Mouse (Mus musculus) right cerebral cortex, postnatal 14 days (tissue): ENCODE results near the gene 1700028P14Rik.

Experiments
- DNase-seq: peaks from one replicate; pipeline ENCODE4 v3.0.0; 2022

Gene 1700028P14Rik

DNA sequence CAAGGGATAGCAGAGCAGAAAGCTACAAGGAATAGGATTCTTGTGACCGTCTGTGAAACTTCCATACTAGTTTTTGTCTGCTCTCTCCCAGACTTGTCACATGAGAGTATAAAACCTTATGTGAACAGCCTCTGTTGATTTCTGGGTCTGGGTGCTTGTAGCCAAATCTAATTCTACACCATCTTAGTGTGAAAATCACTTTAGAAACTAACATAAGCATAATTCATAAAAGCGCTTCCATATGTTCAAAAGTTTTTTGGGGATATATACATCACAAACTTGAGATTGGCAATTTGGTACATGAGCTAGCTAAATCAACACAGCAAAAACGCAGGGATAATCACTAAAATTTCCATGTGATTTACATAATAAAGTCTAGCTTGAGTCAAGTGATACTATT is 57.7 kb downstream of the 1700028P14Rik start:
- no peak for DNase-seq

DNA sequence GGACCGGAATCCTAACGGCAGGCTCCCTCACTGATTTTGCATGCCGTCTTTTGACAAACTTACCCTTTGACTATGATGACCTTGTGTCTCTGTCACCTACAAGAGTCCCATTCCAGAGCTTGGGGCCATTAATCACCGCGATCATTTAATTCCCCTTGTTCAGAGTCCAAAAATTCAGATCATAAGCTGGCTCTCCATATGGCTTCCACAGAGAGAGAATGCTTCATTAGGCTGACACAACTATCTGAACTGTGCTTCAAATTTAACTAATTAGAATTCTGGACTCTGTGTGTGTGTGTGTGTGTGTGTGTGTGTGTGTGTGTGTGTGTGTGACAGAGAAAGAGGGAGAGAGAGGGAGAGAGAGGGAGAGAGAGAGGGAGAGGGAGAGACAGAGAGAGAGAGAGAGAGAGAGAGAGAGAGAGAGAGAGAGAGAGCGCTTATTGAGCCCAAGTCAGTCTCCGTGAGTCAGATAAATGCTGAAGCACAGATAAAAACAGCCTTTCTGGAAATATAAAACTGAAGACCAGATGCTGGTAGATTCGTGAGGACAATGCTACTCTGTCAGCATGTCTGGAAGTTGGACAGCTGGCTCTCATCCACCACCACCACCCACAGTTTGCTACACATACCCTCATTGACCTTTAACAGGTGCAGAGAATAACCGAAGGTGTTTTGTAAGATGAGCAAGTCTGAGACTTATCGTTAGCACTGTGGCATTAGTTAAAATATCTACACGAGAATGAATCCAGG is 73.8 kb downstream of the 1700028P14Rik start:
- peak; percentile 33 for DNase-seq

DNA sequence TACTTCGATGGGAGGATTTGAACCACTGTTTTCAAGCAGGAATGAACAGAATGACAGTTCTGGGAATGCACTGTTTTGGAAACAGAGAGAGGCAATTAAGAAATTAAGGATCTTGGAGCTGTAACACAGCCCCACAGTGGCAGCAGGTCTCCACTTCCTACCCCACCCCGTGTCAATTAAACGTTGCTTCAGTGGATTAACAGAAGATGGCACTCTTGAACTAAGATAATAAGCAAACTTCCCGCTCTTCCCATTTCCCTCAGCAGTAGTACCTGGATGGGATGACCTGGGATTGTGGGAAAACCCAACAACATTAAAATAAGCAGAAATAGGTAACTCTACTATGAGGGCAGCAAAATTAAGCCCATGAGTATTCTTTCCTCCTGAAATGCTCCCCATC is 75.9 kb downstream of the 1700028P14Rik start:
- no peak for DNase-seq

DNA sequence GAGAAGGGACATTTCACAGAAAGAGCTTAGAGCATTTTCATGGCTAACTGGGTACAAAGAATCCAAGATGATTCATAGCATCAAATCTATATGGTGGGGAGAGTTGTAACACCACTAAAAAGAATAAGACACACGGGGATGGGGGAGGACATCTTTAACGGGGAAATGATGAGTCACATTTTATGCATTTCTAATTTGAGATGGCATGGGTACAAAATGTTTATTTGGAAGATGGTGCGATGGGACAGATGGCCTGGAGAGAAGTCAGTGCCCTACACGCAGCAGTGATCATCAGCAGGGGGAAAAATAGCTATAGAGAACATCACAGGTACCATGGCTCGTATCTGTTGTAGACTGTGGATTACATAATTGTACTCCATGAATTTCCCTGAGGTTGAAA is 88.9 kb downstream of the 1700028P14Rik start:
- no peak for DNase-seq

DNA sequence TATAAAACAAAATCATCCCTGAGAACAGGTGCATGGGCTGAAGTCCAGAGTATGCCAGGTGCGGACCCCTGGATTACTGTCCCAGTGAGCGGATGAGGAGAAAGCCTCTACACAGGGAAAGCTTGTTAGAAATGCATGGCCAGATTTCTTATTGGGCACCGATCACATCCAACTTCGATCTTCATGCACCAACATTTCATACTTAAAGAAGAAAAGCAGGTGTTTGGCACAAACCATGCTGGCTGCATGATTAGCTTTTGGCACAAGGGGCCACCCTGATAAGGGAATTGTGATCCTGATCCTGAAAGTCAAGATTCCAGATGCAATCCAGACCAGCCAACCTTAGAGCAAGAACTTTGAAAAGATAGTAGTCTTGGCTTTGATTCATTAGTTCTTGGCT is 90.0 kb downstream of the 1700028P14Rik start:
- DNase-seq = no peak

DNA sequence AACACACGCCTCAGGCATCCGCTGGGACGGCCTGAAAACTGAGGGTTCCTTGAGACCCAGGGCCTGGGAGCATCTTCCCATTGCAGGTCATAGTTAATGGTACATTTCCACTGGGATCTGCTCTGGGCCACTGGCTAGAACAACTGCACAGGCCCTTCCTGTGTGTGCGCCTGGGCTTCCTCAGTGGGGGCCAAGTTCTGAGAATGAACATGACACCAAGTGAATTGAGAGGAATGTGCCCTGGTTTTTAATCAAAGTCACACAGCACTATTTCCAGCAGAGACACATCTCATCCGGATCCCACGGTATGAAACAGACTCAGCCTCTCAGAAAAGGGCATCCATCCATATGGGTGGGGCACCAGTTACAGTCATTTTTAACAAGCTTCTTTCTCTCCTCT is 90.6 kb downstream of the 1700028P14Rik start:
- no peak for DNase-seq

DNA sequence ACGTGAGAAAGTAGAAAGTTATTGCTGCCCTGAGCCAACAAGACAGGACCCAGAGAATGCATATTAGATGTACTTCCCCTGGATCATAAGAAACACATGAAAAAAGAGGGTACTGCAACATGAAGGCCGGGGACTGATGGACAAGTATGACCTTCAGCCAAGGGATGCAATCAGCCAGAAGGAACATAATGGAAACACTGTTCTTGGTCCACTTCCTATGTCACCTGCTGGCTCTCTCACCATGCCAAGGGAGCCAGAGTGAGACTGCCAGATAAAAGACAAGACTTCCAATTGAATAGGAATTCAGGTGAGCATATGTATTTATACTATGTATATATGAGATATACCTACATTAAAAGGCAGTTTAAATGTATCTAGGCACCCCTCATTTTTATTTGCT is 99.2 kb downstream of the 1700028P14Rik start:
- no peak for DNase-seq

DNA sequence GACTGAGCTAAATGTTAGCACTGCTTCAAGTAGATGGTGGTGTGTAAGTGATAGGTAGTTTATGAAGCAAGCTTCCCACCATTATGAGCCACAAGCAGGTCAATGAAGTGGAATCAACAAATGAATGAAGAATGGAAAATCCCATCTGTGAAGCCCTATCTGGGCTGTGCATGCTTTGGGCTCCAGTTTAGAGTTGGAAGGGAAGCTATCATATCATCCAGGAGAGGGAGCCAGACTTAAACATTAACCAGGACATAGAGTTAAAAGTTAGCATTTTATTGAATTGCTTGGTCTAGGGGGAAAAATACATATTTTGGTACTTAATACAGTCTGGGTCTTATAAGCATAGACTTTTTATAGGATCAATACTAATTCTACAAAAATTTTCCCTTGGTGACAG is 107.0 kb downstream of the 1700028P14Rik start:
- DNase-seq = no peak

DNA sequence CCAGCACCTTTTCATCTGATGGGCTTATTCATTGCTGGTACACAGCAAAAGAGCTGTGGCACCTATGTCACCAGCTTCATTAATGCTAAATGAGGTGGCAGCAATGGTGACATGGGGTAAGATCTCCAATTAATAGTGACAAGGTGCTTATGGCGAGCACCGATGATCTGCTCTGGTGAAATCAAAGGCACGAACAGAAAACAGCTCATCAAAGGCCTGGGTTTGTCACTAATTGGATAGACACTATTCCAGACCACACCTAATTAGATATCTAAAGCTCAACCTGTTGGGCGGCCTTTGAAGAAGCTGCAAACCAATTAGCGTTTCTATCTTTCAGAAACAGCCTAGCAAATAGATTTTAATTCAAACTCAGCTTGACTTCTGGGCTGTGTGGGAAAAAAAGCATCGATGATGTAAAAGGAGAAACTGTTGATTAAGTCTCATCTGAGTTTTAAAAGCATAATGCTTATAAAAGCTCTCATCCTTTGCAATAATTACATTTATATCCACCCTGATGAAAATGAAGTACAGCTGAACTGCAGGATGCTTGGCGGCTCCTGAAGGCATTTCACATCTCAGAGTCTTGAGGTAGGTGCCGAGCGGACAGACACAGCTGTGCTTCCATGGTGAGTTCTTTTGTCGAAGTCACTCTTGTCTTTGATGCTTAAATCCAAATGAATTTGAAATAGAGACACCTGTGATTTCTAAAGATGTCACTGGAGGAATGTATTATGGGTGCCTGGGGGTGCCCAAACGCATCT is 109.2 kb downstream of the 1700028P14Rik start:
- no peak for DNase-seq

DNA sequence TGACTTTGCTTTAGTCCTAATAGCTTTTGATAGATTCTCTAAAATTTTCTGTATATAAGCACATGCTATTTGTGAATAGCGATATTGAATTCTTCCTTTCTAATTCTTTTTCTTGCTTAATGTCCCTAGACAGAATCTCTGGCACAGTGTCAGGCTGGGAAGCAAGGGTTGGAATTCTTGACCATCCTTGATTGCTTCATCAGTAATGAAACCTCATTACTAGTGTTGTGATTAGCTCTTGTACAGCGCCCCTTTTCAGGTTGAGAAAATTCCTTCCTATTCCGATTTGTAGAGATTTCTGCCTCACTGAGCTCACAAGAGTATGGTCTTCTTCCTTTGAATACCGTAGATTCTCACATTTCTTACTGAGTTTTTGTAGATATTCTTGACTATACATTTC is 109.9 kb downstream of the 1700028P14Rik start:
- DNase-seq = no peak

DNA sequence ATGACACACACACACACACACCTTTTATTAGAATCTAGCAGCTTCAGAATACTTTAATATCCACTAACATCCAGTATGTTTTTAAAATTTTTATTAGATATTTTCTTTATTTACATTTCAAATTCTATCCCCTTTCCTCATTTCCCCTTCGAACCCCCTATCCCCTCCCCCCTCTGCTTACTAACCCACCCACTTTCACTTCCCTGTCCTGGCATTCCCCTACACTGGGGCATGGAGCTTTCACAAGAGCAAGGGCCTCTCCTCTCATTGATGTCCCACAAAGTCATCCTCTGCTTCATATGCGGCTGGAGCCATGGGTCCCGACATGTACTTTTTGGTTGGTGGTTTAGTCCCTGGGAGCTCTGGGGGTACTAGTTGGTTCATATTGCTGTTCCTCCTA is 116.9 kb downstream of the 1700028P14Rik start:
- no peak for DNase-seq

DNA sequence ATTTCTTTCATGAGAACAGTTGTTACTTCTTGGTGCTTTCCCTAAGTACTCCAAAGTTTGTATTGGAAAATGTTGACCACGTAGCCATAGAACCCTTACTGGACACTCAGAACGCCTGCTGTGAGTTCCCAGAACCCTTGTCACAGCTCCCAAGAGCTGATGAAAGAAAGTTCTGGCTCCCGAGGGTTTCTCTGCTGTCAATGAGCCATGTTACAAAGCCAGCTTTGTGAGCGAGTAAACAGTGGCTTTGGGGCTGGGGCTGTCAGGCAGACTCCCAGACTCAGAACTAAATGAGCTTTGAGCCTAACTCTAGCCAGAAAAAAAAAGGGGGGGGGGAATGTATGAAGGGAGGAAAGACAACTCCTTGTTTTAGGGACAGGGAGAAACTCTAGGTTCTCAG is 120.7 kb downstream of the 1700028P14Rik start:
- no peak for DNase-seq

DNA sequence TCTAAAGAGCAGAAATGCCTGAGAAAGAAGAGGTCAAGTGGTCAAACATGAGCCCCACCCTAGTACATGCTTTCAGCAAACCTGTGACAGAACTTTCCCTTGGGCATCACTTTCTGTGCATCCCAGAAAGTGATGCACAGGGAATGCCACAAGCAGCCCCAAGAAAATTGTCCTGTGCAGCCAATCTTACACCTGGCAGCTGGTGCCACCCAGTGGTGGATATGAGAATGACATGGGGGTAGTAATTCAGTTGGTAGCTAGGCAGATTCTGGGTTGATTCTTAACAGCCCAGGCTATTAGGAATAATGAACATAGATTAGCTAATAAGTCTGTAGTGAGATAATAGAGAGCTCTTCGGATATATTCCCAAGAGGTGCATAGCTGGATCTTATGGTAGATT is 128.9 kb downstream of the 1700028P14Rik start:
- DNase-seq = peak; percentile 74

DNA sequence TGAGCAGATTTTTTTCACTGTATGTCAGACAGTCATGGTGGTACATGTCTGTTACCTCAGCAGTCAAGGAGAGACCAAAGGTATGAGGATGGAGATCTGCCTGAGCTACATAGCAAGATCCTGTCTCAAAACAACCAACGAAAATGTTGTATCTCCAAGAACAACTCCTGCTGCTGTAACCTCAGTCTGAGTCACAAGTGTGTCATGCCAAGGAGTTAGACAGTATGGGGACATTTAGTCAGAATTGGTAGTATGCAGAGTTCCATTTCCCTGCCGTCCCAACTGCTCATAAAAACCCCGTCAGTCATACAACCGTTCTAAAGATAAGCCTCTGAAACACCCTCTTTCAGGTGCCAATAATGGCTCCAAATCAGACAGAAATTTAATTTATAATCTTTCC is 130.8 kb downstream of the 1700028P14Rik start:
- DNase-seq = no peak

DNA sequence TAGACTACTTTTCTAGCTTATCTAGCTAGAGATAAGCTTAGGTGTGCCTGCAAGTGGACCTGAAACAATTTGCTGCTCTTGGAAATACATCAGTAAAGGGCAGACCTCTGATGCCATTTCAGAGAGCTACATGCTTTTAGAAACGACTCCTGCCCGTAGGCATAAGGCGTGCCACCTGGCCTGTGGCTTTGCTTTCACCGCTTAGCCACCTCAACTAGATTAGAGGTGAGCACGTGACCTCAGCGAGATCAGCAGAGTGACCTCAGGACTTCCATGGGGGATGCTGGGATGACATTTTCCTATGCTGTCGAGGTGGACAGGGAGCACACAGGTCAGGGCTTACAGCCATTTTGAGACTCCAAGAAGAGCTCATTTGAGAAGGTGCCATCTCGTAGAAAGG is 131.5 kb downstream of the 1700028P14Rik start:
- no peak for DNase-seq

DNA sequence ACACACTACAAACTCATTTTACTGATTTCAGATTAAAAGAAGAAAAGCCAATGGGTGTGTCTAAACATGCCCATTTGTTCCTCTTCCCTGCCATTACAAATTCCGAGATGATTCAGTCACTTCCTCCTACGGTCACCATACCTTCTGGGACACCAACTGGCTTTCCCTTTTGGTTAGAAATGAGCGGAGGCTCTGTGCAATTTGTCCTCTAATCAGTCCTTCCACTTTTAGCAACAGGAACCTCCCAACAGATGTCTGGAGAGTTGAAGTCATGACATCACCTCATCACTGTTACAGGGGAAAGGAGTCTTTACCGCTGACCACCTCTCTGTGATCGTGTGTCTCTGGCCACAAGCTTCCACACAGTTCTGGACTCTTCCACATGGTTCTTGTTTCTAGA is 132.0 kb downstream of the 1700028P14Rik start:
- no peak for DNase-seq

DNA sequence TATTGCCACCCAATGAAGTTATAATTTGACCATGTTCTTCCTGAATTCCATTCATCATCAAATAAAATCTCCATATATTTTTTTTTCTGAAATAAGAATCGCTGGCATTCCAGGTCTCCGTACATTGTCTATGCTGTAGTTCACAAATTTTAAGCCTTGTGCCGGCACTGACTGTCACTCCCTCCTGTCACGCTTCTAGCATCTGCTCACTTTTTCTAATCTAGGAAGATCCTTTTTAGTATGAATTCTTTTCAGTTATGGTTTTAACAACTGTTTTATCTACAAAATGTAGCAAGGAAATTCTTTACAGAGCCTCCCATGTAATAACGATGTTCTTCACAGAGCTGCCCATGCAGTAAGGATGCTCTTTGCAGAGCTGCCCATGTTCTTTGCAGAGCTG is 134.1 kb downstream of the 1700028P14Rik start:
- DNase-seq = no peak

DNA sequence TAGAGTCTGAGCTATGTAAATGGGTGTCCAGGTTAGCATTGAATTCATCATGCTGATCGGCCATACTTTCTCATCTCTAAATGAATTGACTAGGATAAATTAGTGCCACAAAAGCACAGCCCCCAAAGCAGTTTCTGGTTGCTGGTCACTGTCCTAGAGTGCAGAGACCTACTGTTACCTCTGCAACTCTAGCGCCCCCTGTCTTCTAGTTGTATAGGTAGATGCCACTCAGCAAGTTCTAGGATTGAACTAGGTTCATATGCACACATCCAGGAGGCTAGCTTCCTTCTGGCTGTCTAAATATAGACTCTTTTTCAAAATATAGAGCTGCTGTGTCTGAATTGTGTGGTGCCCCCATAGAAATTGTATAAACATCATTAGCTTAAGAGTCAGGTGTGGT is 141.3 kb downstream of the 1700028P14Rik start:
- no peak for DNase-seq
